Mouse (Mus musculus) Patski (cell line): Measurements from ENCODE around the gene Tbx21. TPM values are rescaled to one million over a fixed set of nuclear protein-coding genes. Genes with fewer than 3 reads are reported as not detected.

ENCODE experiments used
- ATAC-seq: fragments of 100-300 bp; one replicate; pipeline ENCODE4 v1.8.0; 2021
- CTCF ChIA-PET: fragments of 350-600 bp; sonication (Branson Sonifier 250); formaldehyde crosslinking; loops from one replicate; lab custom pipeline; 2022; ENCODE audit warnings: inconsistent platforms; lab: Charles Lee
- POLR2A ChIA-PET: fragments of 350-600 bp; sonication (Branson Sonifier 250); formaldehyde crosslinking; loops from one replicate; lab custom pipeline; 2022; ENCODE audit warnings: antibody characterized with exemption, inconsistent platforms; lab: Charles Lee
- DNase-seq: peaks from one replicate; pipeline ENCODE4 v3.0.0-alpha.2; 2011; ENCODE audit warnings: low read depth, low spot score
- H3K27me3 ChIP-seq: fragments of 371-371 bp; one replicate; pipeline ENCODE4 v1.5.1; 2021
- CTCF ChIP-seq: fragments of 100-300 bp; IDR thresholded peaks from one replicate; pipeline ENCODE4 v1.5.1; 2021
- in situ Hi-C: fragments of 300-500 bp; cut with MboI; formaldehyde crosslinking; loops from 3 replicates; pipeline ENCODE4 v1.11.1; 2018; ENCODE audit warnings: low pct_unique_long_range_greater_than_20kb, mixed read lengths
- polyA plus RNA-seq: library from polyadenylated mRNA; unstranded; gene quantifications from one replicate; pipeline ENCODE4 v1.2.3, GENCODE M21; 2021

Tbx21 gene
- polyA plus RNA-seq, 1 experiment from 2014 or later, result not detected

DNA sequence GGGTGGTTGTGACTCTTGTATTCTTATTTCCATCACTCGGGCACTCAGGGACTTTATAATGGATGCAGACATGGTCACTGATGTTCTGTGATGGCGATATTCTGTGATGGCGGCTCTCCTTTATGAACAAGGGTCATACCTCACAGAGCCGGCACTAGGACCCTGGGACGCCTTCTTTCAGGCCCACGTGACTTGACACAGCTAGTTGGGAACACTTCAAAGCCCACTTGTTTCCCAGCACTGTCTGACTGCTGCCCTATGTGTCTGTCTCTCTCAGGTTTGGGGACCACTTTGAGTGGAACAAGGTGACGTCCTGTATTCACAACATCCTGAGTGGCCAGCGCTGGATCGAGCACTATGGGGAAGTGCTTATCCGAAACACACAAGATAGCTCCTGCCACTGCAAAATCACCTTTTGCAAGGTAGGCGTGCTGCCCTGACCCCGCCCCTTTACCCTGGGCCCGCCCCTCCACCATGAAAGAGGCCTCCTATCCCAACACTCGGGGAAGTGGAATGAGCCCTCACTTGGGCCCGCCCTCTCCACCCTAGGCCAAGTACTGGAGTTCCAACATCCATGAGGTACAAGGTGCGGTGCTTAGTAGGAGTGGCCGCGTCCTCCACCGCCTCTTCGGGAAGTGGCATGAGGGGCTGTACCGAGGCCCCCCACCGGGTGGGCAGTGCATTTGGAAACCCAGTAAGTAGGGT lies 48.3 kb downstream of the Tbx21 start:
- in situ Hi-C loops, result no loop called here
- ATAC-seq (no peak), DNase-seq (no peak)
- no peaks in the 10 kb centered on the region for H3K27me3 ChIP-seq
- POLR2A ChIA-PET, result no interaction called here
- CTCF ChIA-PET, result interaction anchor here (1.3 kb wide), 1 partner anchor 37 kb away, joined by 3 read pairs; the partner anchor contains the start of gene Scrn2
- no peak for TF ChIP-seq CTCF

DNA sequence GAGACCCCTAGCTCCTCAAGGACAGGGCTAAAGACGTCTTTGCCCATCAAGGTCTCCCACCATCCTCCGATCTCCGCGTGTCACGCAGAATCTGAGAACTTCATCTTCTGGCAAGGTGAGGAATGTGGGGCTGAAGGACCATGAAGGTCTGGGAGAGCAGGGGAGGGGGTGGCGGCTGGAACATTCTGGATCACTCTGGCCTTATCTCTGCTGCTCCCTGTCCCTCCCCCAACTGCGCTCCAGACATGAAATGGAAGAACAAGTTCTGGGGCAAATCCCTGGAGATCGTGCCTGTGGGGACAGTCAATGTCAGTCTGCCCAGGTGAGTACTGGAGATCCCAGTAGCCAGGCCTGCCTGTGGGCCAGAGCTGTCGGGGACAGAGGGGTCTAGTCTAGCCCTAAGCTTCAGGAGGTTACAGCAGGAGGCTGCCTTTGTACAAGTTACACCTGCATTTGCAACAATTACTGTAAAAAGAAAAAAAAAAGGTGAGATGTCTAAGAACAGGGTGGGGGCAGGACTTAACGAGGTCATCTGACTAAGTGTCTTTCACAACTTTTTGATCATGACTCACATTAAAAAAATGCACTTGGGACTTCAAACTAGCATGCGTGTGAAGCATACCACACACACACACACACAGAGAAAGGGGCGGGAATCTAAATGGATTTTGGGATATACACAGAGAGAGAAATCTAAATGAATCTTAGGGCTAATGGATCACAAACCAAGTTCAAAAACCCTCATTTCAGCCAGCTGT lies 49.4 kb downstream of the Tbx21 start:
- in situ Hi-C loops, result no loop called here
- POLR2A ChIA-PET, result interaction anchor here (0.7 kb wide), 1 partner anchor 1519 kb away, joined by 3 read pairs; no protein-coding TSS in a partner anchor
- ATAC-seq (no peak), DNase-seq (no peak)
- no peaks in the 10 kb centered on the region for H3K27me3 ChIP-seq
- CTCF ChIA-PET, result interaction anchor here (1.0 kb wide), 1 partner anchor 692 kb away, joined by 3 read pairs; no protein-coding TSS in a partner anchor
- no peak for TF ChIP-seq CTCF

DNA sequence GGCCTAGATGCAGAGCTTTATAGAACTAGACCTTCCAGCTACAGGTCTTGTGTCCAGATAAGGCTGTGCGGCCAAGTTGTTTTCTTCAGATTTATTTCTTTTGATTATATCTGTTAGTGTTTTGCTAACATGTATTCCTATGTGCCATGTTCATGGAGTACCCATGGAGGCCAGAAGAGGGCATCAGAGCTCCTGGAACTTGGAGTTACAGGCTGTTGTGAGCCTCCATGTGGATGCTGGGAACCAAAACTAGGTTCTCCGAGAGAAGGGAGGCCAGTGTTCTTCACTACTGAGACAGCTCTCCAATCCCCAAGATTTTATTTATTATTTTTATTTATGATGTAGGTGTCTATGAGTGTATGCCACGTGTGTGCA lies 51.2 kb downstream of the Tbx21 start:
- TF ChIP-seq CTCF, result no peak
- no peaks in the 10 kb centered on the region for H3K27me3 ChIP-seq
- in situ Hi-C loops, result no loop called here
- no peak for ATAC-seq
- ChIA-PET POLR2A (no interaction called here), CTCF (no interaction called here)
- no peak for DNase-seq

DNA sequence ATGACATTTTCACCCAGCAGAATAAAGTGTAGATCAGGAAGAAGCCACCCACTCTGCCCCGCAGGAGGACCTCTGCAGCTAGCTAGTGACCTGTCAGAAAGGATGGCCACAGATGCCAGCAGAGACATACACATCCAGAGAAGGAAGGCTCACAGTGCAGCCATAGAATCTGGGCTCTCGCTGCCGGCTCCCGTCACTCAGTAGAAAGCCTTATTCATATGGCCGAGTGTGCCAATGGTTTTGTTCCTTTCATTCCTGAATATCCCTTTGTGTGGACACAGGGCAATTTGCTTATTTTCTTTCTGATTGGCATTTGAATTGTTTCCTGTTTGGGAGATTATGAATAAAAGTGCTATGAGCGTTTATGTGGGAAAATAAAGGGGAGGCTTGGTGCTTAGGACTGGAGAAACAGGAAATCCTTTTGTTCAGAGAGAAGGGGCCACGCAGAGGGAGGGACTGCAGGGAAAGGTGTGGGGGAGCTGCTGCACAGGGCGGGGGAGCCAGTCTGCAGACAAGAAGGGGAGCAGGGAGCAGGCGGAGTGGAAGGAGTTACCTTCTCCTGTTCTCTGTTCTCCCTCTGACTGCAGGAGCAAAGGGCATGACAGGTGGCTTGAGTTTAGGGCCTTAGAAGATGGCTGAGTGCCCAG lies 51.7 kb downstream of the Tbx21 start:
- ATAC-seq, result no peak

DNA sequence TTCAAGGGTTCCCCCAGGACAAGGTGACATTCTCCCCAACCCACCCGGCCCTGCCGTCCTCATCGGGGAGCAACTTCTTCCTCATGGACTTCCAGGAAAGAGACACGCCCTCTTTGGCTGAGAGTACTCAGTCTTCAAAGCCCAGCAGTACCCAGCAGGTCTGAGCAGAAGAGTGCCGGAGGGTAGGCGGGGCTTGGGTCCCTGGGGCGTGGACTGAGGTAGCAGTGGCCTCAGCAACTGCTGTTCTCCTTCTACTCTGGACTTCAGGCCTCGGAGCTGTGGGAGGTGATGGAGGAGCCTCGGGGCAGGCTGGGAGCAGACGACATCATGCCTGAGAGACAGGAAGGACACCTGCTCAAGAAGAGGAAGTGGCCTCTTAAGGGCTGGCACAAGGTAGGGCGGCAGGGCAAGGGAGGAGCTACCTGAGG lies 62.9 kb downstream of the Tbx21 start:
- DNase-seq, result no peak
- TF ChIP-seq CTCF, result no peak
- H3K27me3 ChIP-seq, result no peaks in the 10 kb centered on the region
- ChIA-PET POLR2A (no interaction called here), CTCF (no interaction called here)
- ATAC-seq, result no peak
- in situ Hi-C loops, result no loop called here

More for the DNA sequence above, 51.7 kb downstream of the Tbx21 start:
- ChIA-PET CTCF (no interaction called here), POLR2A (no interaction called here)
- no peaks in the 10 kb centered on the region for H3K27me3 ChIP-seq
- in situ Hi-C loops, result no loop called here
- no peak for DNase-seq
- no peak for TF ChIP-seq CTCF

DNA sequence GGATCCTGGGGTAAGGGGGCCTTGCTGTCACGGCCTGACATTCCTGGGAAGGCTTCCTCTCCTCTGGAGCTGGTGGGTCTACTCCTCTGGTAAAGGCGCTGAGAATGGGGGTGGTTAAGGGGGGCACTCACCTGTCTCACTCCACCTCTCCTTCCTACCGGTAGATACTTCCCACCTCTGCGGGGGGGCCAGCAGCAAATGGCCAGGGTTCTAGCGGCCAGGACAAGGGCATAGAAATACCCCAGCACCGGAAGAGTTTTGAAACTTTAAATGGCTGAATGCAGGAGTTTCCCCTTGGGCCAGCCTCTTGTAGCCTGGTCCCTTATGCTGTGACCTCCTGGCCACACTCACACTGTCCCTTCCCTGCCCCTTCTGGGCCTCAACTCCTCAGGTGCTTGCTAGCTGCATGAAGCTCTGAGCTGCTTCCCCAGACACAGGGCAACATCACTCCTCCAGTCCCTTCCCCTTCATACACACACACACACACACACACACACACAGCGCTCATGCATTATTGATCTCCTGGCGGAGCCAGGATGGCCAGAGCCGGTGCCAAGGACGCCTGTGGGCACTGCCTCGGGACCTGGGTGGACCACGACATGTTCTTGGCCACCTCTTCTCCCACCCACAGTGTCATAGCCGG lies 64.1 kb downstream of the Tbx21 start:
- ATAC-seq (no peak), DNase-seq (no peak)
- CTCF ChIA-PET, result interaction anchor here (0.9 to 1.0 kb wide), 2 partner anchors 10 to 21 kb away, joined by 3 to 4 read pairs; partner anchors contain the start of genes Lrrc46, Mrpl10 and Scrn2
- H3K27me3 ChIP-seq, result no peaks in the 10 kb centered on the region
- no peak for TF ChIP-seq CTCF
- POLR2A ChIA-PET, result interaction anchor here (0.6 to 0.7 kb wide), 2 partner anchors 71 to 85 kb away, joined by 3 read pairs; no protein-coding TSS in a partner anchor
- in situ Hi-C loops, result no loop called here

DNA sequence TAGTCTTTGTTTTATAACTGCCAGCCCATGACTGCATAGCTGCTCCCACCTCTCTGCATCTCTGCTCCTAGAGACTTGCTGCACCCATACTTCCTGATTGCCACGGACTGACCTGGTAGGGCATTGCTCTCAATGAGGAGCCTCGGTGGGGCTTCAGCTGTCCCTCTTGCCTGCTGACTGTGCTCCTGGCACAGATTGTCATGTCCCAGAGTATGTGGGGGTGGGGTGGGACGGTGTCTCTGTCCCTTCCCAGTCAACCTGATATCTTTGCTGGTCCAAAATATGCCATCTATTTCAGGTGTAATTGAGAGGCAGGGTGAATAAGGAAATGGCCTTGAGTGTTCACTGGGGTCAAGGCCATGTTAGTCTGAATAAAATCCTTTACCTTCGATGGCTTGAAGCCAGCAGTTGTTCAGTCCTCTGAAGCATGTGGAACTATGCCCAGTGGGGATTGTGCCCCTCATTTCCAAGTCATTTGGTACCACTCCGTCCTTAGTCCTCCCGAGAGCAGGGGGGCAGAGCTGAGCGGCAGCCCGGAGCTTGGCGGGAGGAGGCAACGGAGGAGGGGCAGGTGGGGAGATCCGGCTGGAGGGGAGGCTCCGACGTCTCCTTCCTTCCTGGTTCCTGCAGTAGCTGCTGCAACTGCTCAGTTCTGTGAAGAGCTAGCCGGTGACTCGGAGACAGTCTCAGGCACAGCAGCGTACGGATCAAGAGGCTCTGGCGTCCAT lies 64.8 kb downstream of the Tbx21 start, which contains the start of gene Osbpl7:
TSS of gene Osbpl7 (plus strand) at position 413 of the 728 bp plus-strand sequence.
- CTCF ChIA-PET, result interaction anchor here (0.9 to 1.0 kb wide), 2 partner anchors 9 to 21 kb away, joined by 3 to 4 read pairs; partner anchors contain the start of genes Lrrc46, Mrpl10 and Scrn2
- POLR2A ChIA-PET, result interaction anchor here (0.6 to 0.7 kb wide), 3 partner anchors 72 to 1423 kb away, joined by 3 to 4 read pairs (median 3); no protein-coding TSS in a partner anchor
- in situ Hi-C loops, result no loop called here
- no peaks in the 10 kb centered on the region for H3K27me3 ChIP-seq
- ATAC-seq (peak; percentile 53), DNase-seq (no peak)
- no peak for TF ChIP-seq CTCF

DNA sequence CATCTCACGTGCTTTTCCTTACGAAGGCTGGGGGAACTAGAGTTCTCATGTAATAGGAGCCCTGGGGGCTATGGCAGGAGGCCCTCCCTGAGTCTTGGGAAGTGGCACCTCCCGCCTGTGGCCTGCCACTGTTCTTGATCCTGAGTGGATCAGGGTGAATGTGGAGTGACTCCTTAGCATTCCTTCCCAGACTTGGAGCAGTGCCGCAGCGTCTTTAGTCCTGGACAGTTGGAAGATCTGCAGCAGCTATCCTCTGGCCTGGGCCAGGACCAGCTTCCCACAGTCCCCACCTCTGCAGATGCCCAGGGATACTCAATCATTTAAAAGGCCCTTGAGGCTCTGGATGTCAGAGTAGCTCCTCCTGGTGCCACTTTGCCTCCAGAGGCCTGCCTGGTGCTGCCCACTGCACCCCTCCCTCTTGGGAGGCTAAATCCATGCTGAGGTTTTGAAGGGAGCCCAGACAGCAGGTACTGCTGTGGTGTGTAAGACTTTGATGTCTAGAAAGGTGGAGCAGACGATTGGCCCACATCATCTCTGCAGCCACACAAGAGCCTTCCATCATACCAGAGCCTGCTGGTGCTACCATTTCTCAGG lies 65.5 kb downstream of the Tbx21 start:
- DNase-seq (no peak), ATAC-seq (no peak)
- POLR2A ChIA-PET, result no interaction called here
- no peaks in the 10 kb centered on the region for H3K27me3 ChIP-seq
- CTCF ChIA-PET, result no interaction called here
- TF ChIP-seq CTCF, result no peak
- in situ Hi-C loops, result no loop called here

DNA sequence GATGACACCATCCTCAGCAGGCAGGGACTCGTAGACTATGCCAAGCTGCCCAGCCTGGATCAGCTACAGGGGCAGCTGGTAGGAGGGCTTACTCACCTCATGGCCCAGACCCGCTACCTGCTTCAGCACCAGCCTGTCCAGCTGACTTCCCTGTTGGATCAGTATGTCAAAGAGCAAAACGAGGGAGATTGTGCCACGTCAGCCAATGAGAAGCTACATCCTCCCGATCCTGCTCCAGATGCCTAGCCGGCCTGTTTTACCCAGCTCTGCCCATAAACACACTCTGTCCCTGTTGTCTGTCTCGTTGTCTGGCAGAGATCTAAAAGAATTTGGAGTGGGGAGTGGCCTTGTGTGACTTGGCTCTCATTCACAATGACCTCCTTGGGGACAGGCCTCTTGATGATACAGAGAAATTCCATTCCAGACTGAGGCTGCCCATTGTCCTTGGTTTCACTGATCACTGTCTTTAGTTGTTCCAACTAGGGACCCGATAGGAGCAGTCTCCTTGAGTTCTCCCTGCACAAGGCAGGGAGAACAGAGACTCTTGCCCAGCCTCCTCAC lies 67.0 kb downstream of the Tbx21 start:
- ATAC-seq, result no peak
- POLR2A ChIA-PET, result interaction anchor here (0.6 kb wide), 1 partner anchor 1860 kb away, joined by 3 read pairs; no protein-coding TSS in a partner anchor
- no peaks in the 10 kb centered on the region for H3K27me3 ChIP-seq
- DNase-seq, result no peak
- TF ChIP-seq CTCF, result no peak
- CTCF ChIA-PET, result no interaction called here
- in situ Hi-C loops, result no loop called here

Other genes starting within 250 kb of the Tbx21 start
- gene Cdk5rap3, start 198.8 kb downstream of the Tbx21 start, polyA plus RNA-seq, result 95.8 TPM
- 2.1 TPM for gene Prr15l, start 187.2 kb downstream of the Tbx21 start, polyA plus RNA-seq
- gene Pnpo, start 171.3 kb downstream of the Tbx21 start, polyA plus RNA-seq, result 26.5 TPM
- 13.0 TPM for gene Sp2, start 132.4 kb downstream of the Tbx21 start, polyA plus RNA-seq
- gene Sp6, start 101.9 kb downstream of the Tbx21 start, polyA plus RNA-seq, result 0.53 TPM
- 47.0 TPM for gene Scrn2, start 85.4 kb downstream of the Tbx21 start, polyA plus RNA-seq
- gene Lrrc46, start 73.9 kb downstream of the Tbx21 start, polyA plus RNA-seq, result 5.4 TPM
- gene Mrpl10, start 73.8 kb downstream of the Tbx21 start, polyA plus RNA-seq, result 87.0 TPM
- 11.1 TPM for gene Osbpl7, start 64.7 kb downstream of the Tbx21 start, polyA plus RNA-seq
- gene Tbkbp1, start 36.2 kb upstream of the Tbx21 start, polyA plus RNA-seq, result 2.8 TPM
- gene Kpnb1, start 72.5 kb upstream of the Tbx21 start, polyA plus RNA-seq, result 187 TPM
- gene Npepps, start 165.3 kb upstream of the Tbx21 start, polyA plus RNA-seq, result 114 TPM
- gene Mrpl45, start 200.4 kb upstream of the Tbx21 start, polyA plus RNA-seq, result 43.5 TPM
- 0.09 TPM for gene Gpr179, start 236.7 kb upstream of the Tbx21 start, polyA plus RNA-seq
- gene Socs7, start 247.2 kb upstream of the Tbx21 start, polyA plus RNA-seq, result 21.7 TPM